Mouse (Mus musculus) cerebellum, adult 2 months (tissue): ENCODE results near the gene Tcf12.

Experiments
- CTCF ChIP-seq: fragments of 200-500 bp; IDR thresholded peaks from 2 replicates; pipeline ENCODE4 v1.5.1; 2011; ENCODE audit warnings: low read depth, mild to moderate bottlenecking, control low read depth, low read length, moderate library complexity, borderline replicate concordance; ENCODE audit not compliant: insufficient read depth
- POLR2A ChIP-seq: fragments of 200-500 bp; IDR thresholded peaks from 2 replicates; pipeline ENCODE4 v1.6.1; 2011; ENCODE audit warnings: low read length, control low read depth, borderline replicate concordance; ENCODE audit not compliant: insufficient read depth

DNA sequence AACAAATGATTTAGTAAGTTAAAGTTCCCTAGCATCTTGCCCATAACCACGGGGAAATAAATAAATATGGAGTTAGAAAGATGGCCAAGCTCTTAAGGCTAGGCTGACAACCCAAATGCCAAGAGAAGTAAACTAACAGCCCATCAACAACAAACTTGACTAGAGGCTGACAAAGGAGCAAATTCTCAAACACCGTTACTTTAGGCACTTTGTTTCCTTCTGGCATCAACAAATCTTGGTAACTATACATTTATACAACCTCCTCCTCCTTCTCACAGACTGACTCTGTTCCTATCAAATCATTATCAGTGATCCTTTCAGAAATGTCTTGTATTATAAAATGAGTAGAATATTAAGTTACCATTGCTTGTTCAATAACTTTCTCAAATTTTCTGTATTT, 159.7 kb downstream of the Tcf12 start:
- TF ChIP-seq CTCF, result no peak
- no peak for TF ChIP-seq POLR2A
